Mouse (Mus musculus): ENCODE measurements around the gene Myo5a.
"Not testable (repeated sequence)": the region's sequence is repeated elsewhere in the genome, so short reads cannot be mapped to it uniquely, and the experiment has no call there.

Gene Myo5a

GRCm38 (mm10) chr9:75247870-75248269 lies 177.1 kb downstream of the Myo5a start:
- no peak for DNase-seq (ENCODE audit: low read depth, low spot score)

GRCm38 (mm10) chr9:75248359-75248758 lies 177.5 kb downstream of the Myo5a start:
- no peak for DNase-seq (ENCODE audit: low read depth, low spot score)

- DNase-seq (ENCODE audit: low read depth, low spot score), result no peak
These were observed 178.1 kb downstream of the Myo5a start for GRCm38 (mm10) chr9:75248874-75249273.

- DNase-seq (ENCODE audit: low read depth, low spot score), result not testable (repeated sequence)
These were observed 182.3 kb downstream of the Myo5a start for GRCm38 (mm10) chr9:75253158-75253557.

- no peak for DNase-seq (ENCODE audit: low read depth, low spot score)
These were observed 183.0 kb downstream of the Myo5a start for GRCm38 (mm10) chr9:75253766-75254165.

GRCm38 (mm10) chr9:75254196-75254955 lies 183.6 kb downstream of the Myo5a start:
- no peak for DNase-seq (ENCODE audit: low read depth, low spot score)

GRCm38 (mm10) chr9:75255820-75256545 lies 185.2 kb downstream of the Myo5a start:
- DNase-seq (ENCODE audit: low read depth, low spot score), result no peak

- no peak for DNase-seq (ENCODE audit: low read depth, low spot score)
These were observed 188.0 kb downstream of the Myo5a start for GRCm38 (mm10) chr9:75258792-75259191.

GRCm38 (mm10) chr9:75259656-75260055 lies 188.8 kb downstream of the Myo5a start:
- DNase-seq (ENCODE audit: low read depth, low spot score), result peak; percentile 28

- no peak for DNase-seq (ENCODE audit: low read depth, low spot score)
These were observed 190.6 kb downstream of the Myo5a start for GRCm38 (mm10) chr9:75261332-75261872.

- DNase-seq (ENCODE audit: low read depth, low spot score), result no peak
These were observed 191.5 kb downstream of the Myo5a start for GRCm38 (mm10) chr9:75262235-75262826.

GRCm38 (mm10) chr9:75264008-75264718 lies 193.3 kb downstream of the Myo5a start:
- no peak for DNase-seq (ENCODE audit: low read depth, low spot score)

- no peak for DNase-seq (ENCODE audit: low read depth, low spot score)
These were observed 196.3 kb downstream of the Myo5a start for GRCm38 (mm10) chr9:75267147-75267546.

GRCm38 (mm10) chr9:75270382-75270781 lies 199.6 kb downstream of the Myo5a start:
- no peak for DNase-seq (ENCODE audit: low read depth, low spot score)

- no peak for DNase-seq (ENCODE audit: low read depth, low spot score)
These were observed 200.7 kb downstream of the Myo5a start for GRCm38 (mm10) chr9:75271539-75271938.

Measured in A20 (cell line).